Mouse (Mus musculus): ENCODE measurements around the gene Pvrig. TPM values are rescaled to one million over a fixed set of nuclear protein-coding genes. Genes with fewer than 3 reads are reported as not detected.

Gene Pvrig
- 1.3 TPM for polyA plus RNA-seq (2014; fragmentation: Illumina TruSeq; extraction: RNeasy Lipid Tissue Mini Kit (QIAGEN cat#74804); ENCODE audit: low replicate concordance)

GRCm38 (mm10) chr5:138341661-138342060 lies at the start of gene Pvrig:
Gene Pvrig (plus strand): TSS chr5:138341961.

Other genes with a start within 250 kb of the Pvrig start
- gene Zscan21, start 225.1 kb upstream of the Pvrig start, polyA plus RNA-seq (2014; fragmentation: Illumina TruSeq; extraction: RNeasy Lipid Tissue Mini Kit (QIAGEN cat#74804); ENCODE audit: low replicate concordance): 7.8 TPM
- gene Zfp113, start 186.2 kb upstream of the Pvrig start, polyA plus RNA-seq (2014; fragmentation: Illumina TruSeq; extraction: RNeasy Lipid Tissue Mini Kit (QIAGEN cat#74804); ENCODE audit: low replicate concordance): 8.9 TPM
- 35.3 TPM for gene Cops6, start 180.9 kb upstream of the Pvrig start, polyA plus RNA-seq (2014; fragmentation: Illumina TruSeq; extraction: RNeasy Lipid Tissue Mini Kit (QIAGEN cat#74804); ENCODE audit: low replicate concordance)
- gene Ap4m1, start 170.0 kb upstream of the Pvrig start, polyA plus RNA-seq (2014; fragmentation: Illumina TruSeq; extraction: RNeasy Lipid Tissue Mini Kit (QIAGEN cat#74804); ENCODE audit: low replicate concordance): 4.4 TPM
- 7.4 TPM for gene Mcm7, start 169.5 kb upstream of the Pvrig start, polyA plus RNA-seq (2014; fragmentation: Illumina TruSeq; extraction: RNeasy Lipid Tissue Mini Kit (QIAGEN cat#74804); ENCODE audit: low replicate concordance)
- 2.5 TPM for gene Taf6, start 154.5 kb upstream of the Pvrig start, polyA plus RNA-seq (2014; fragmentation: Illumina TruSeq; extraction: RNeasy Lipid Tissue Mini Kit (QIAGEN cat#74804); ENCODE audit: low replicate concordance)
- 6.1 TPM for gene Cnpy4, start 154.5 kb upstream of the Pvrig start, polyA plus RNA-seq (2014; fragmentation: Illumina TruSeq; extraction: RNeasy Lipid Tissue Mini Kit (QIAGEN cat#74804); ENCODE audit: low replicate concordance)
- 0.33 TPM for gene Mblac1, start 147.6 kb upstream of the Pvrig start, polyA plus RNA-seq (2014; fragmentation: Illumina TruSeq; extraction: RNeasy Lipid Tissue Mini Kit (QIAGEN cat#74804); ENCODE audit: low replicate concordance)
- 0.30 TPM for gene Nxpe5, start 116.1 kb upstream of the Pvrig start, polyA plus RNA-seq (2014; fragmentation: Illumina TruSeq; extraction: RNeasy Lipid Tissue Mini Kit (QIAGEN cat#74804); ENCODE audit: low replicate concordance)
- 0.71 TPM for gene Lamtor4, start 86.5 kb upstream of the Pvrig start, polyA plus RNA-seq (2014; fragmentation: Illumina TruSeq; extraction: RNeasy Lipid Tissue Mini Kit (QIAGEN cat#74804); ENCODE audit: low replicate concordance)
- gene BC037034, start 77.9 kb upstream of the Pvrig start, polyA plus RNA-seq (2014; fragmentation: Illumina TruSeq; extraction: RNeasy Lipid Tissue Mini Kit (QIAGEN cat#74804); ENCODE audit: low replicate concordance): 1.8 TPM
- not detected for gene Gal3st4, start 69.1 kb upstream of the Pvrig start, polyA plus RNA-seq (2014; fragmentation: Illumina TruSeq; extraction: RNeasy Lipid Tissue Mini Kit (QIAGEN cat#74804); ENCODE audit: low replicate concordance)
- gene Gm43720, start 62.0 kb upstream of the Pvrig start, polyA plus RNA-seq (2014; fragmentation: Illumina TruSeq; extraction: RNeasy Lipid Tissue Mini Kit (QIAGEN cat#74804); ENCODE audit: low replicate concordance): not detected
- gene Gpc2, start 62.0 kb upstream of the Pvrig start, polyA plus RNA-seq (2014; fragmentation: Illumina TruSeq; extraction: RNeasy Lipid Tissue Mini Kit (QIAGEN cat#74804); ENCODE audit: low replicate concordance): 0.67 TPM
- gene Stag3, start 61.7 kb upstream of the Pvrig start, polyA plus RNA-seq (2014; fragmentation: Illumina TruSeq; extraction: RNeasy Lipid Tissue Mini Kit (QIAGEN cat#74804); ENCODE audit: low replicate concordance): 0.48 TPM
- gene Zfp157, start 99.5 kb downstream of the Pvrig start, polyA plus RNA-seq (2014; fragmentation: Illumina TruSeq; extraction: RNeasy Lipid Tissue Mini Kit (QIAGEN cat#74804); ENCODE audit: low replicate concordance): 18.0 TPM
- not detected for gene 1700123K08Rik, start 222.8 kb downstream of the Pvrig start, polyA plus RNA-seq (2014; fragmentation: Illumina TruSeq; extraction: RNeasy Lipid Tissue Mini Kit (QIAGEN cat#74804); ENCODE audit: low replicate concordance)